ENCODE assay signal across 26 mouse cellular contexts in genomic region chr7:117065771-117066170, GRCm38 (mm10).
"Had no signal": no experiment of that assay in that cellular context is flagged by ENCODE, and none has a peak within 500 bp of the region (broad histone marks: within the 10 kb centered on the region; RNA-seq: fewer than 3 reads in every experiment).

No protein-coding gene starts in this region.

- H3K4me3 ChIP-seq: gastrocnemius, adult 2 months; heart, adult 2 months; heart, embryonic 13.5 days; heart, embryonic 15.5 days; hindbrain, embryonic 10.5 days; hindbrain, embryonic 12.5 days; kidney, embryonic 15.5 days; limb, embryonic 13.5 days; limb, embryonic 15.5 days; liver, embryonic 12.5 days had no signal

- ATAC-seq: hindbrain, embryonic 16.5 days; intestine, embryonic 16.5 days; liver, embryonic 12.5 days had no signal

- H3K27ac ChIP-seq: gastrocnemius, adult 2 months; heart, adult 2 months; heart, embryonic 13.5 days; heart, embryonic 15.5 days; hindbrain, embryonic 10.5 days; hindbrain, embryonic 12.5 days; hindbrain, embryonic 14.5 days; kidney, embryonic 15.5 days; kidney, postnatal 0 days; limb, embryonic 13.5 days; limb, embryonic 15.5 days; liver, embryonic 12.5 days; liver, embryonic 14.5 days had no signal

- DNase-seq: gastrocnemius, adult 2 months; gastrocnemius, postnatal 10 days; gastrocnemius, postnatal 25 days; heart, adult 2 months; heart, postnatal 14 days; heart, postnatal 4 days; kidney, adult 11 months; kidney, adult 2 months; kidney, adult 9 months; kidney, postnatal 14 days; kidney, postnatal 36 days; layer of hippocampus, postnatal 36 days; left cerebral cortex, postnatal 4 days had no signal
